Mouse (Mus musculus) lung, embryonic 15.5 days (tissue): Measurements from ENCODE around the gene Pih1d1. TPM values are rescaled to one million over a fixed set of nuclear protein-coding genes. Genes with fewer than 3 reads are reported as not detected.
"Not testable (repeated sequence)": the region's sequence is repeated elsewhere in the genome, so short reads cannot be mapped to it uniquely, and the experiment has no call there.

Source experiments
- ATAC-seq: fragments of 200-750 bp; cut with Nextera tagmentation; 2 replicates; pipeline ENCODE4 v1.8.0; 2017; ENCODE audit warnings: moderate number of reproducible peaks, borderline replicate concordance; ENCODE audit not compliant: low FRiP score, low TSS enrichment; ENCODE audit errors: extremely low read depth
- H3K27ac ChIP-seq: fragments of 300-500 bp; sonication (generic); 2 replicates; pipeline ENCODE4 v1.5.1; 2015; ENCODE audit warnings: moderate library complexity, mild to moderate bottlenecking, inconsistent platforms
- H3K27me3 ChIP-seq: fragments of 300-500 bp; sonication (generic); 2 replicates; pipeline ENCODE4 v1.6.1; 2015; ENCODE audit warnings: inconsistent platforms
- H3K36me3 ChIP-seq: fragments of 300-500 bp; sonication (generic); 2 replicates; pipeline ENCODE4 v1.6.1; 2015; ENCODE audit warnings: inconsistent platforms
- H3K4me1 ChIP-seq: fragments of 300-500 bp; sonication (generic); 2 replicates; pipeline ENCODE4 v1.6.1; 2015; ENCODE audit warnings: inconsistent platforms
- H3K4me2 ChIP-seq: fragments of 300-500 bp; sonication (generic); 2 replicates; pipeline ENCODE4 v1.6.1; 2015; ENCODE audit warnings: inconsistent platforms, mild to moderate bottlenecking, moderate library complexity
- H3K4me3 ChIP-seq: fragments of 300-500 bp; sonication (generic); 2 replicates; pipeline ENCODE4 v1.5.1; 2015; ENCODE audit warnings: mild to moderate bottlenecking, inconsistent platforms
- H3K9ac ChIP-seq: fragments of 300-500 bp; sonication (generic); 2 replicates; pipeline ENCODE4 v1.6.1; 2015; ENCODE audit warnings: inconsistent platforms
- H3K9me3 ChIP-seq: fragments of 300-500 bp; sonication (generic); 2 replicates; pipeline ENCODE4 v1.6.1; 2016; ENCODE audit warnings: inconsistent platforms
- WGBS: fragments of 180-500 bp; shearing (Covaris S2); methylation state at CpG from one replicate; pipeline ENCODE4 v1.1.7; 2015; 5-methylcytosine and 5-hydroxymethylcytosine counted together
- polyA plus RNA-seq: library from polyadenylated mRNA; unstranded; fragments of >200 nt; fragmentation: Nextera tagmentation; extraction: Ambion mirVana; gene quantifications from 2 replicates; pipeline ENCODE4 v1.2.1, GENCODE M21; 2015

The Pih1d1 gene
- polyA plus RNA-seq, 1 experiment from 2014 or later: 103 TPM

DNA sequence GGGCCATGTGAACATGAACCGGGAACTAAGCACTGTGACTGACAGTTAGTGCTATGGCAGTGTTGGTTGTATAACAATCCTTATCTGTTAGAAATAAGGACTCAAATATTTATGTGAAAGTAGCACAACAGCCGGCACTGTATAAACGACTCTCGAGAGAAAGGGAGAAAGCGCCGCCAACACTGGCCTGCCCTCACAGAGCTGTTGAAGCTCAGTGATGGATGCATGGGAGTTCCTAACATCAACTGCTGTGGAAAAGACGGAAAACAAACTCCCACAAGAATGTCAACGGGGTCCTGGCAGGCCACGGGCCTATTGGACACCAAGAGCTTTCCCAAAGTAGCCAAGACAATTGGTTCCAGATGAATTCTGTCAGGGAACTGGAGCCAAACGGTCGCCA is 2.8 kb upstream of the Pih1d1 start:
- Histone ChIP-seq H3K36me3 (0 out of 2 replicates have a peak, but pooled peaks cover 8% of the 10 kb centered on the region), H3K4me1 (peaks cover 48% of the 10 kb centered on the region), H3K9me3 (no peaks in the 10 kb centered on the region), H3K27ac (peak overlapping the region; percentile 71), H3K27me3 (no peaks in the 10 kb centered on the region), H3K9ac (no peak overlapping the region), H3K4me3 (no peak overlapping the region), H3K4me2 (no peak overlapping the region)
- ATAC-seq: peak; percentile 7; the same call in 1 of the 2 replicates
- 24% methylated on average over 11 of the region's 11 CpGs for WGBS

DNA sequence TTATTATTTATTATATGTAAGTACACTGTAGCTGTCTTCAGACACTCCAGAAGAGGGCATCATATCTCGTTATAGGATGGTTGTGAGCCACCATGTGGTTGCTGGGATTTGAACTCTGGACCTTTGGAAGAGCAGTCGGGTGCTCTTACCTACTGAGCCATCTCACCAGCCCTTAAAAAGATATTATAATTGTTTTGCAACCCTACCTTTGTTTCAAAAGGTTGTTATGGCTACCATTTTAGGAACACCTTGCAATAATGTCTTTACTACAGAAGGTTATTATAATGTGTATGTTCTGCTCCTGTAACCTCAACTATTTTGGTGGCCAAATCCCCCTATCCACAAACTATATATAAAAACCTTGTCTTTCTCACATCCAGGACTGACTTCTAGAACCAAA is 1.1 kb upstream of the Pih1d1 start:
- H3K27me3 ChIP-seq, ATAC-seq, H3K9me3 ChIP-seq, H3K9ac ChIP-seq, H3K27ac ChIP-seq, H3K4me3 ChIP-seq, H3K36me3 ChIP-seq: not testable (repeated sequence)
- Histone ChIP-seq H3K4me1 (peaks cover 48% of the 10 kb centered on the region), H3K4me2 (peak overlapping the region; percentile 83)
- 84% methylated on average over 2 of the region's 2 CpGs for WGBS

DNA sequence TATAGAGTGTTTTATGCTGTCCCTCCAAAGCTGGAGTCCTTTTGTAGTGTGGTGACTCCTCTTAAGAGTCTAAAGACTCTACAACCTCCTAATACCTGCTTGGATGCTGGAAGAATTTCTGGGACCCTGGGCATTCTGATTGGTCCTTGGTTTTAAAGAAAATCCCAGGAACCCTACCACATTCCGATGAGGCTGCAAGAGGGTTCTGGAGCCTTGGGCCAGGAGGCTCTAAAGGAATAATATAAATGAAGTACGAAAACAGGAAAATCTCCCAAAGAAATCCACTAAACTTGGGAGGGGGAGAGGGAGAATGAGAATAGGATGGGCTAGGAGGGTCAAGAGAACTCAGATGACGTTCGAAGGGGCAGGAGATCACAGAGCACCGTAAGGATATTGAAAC is 517 bp upstream of the Pih1d1 start:
- ATAC-seq: no peak
- Histone ChIP-seq H3K4me1 (peaks cover 46% of the 10 kb centered on the region), H3K9ac (peak overlapping the region; percentile 87), H3K4me3 (peak overlapping the region; percentile 87), H3K9me3 (no peaks in the 10 kb centered on the region), H3K27ac (peak overlapping the region; percentile 98), H3K27me3 (no peaks in the 10 kb centered on the region), H3K4me2 (peak overlapping the region; percentile 83), H3K36me3 (0 out of 2 replicates have a peak, but pooled peaks cover 5% of the 10 kb centered on the region)
- WGBS: under 1% methylated on average over 5 of the region's 5 CpGs

DNA sequence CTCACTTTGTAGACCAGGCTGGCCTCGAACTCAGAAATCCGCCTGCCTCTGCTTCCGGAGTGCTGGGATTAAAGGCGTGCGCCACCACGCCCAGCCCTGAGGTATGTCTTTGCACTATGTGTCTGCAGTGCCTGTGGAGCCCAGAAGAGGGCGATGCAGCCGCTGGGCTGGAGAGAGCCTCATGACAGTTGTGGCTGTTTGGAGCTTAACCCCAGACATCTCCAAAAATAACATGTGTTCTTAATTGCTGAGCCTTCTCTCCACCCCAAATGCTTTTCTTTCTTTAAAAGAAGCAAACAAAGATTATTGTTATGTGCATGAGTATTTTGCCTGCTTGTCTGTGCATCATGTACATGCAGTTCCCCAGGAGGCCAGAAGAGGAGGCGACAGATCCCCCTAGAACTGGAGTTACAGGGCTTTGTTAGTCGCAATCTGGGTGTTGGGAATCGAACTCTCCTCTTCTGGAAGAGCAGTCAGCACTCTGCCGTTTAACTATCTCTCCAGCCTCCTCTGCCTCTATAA is 951 bp downstream of the Pih1d1 start:
- Histone ChIP-seq H3K27me3 (no peaks in the 10 kb centered on the region), H3K9me3 (no peaks in the 10 kb centered on the region), H3K4me2 (peak overlapping the region; percentile 83), H3K9ac (no peak overlapping the region), H3K4me3 (peak overlapping the region; percentile 87), H3K36me3 (peaks cover 19% of the 10 kb centered on the region; the same call in 1 of the 2 replicates), H3K4me1 (peaks cover 37% of the 10 kb centered on the region), H3K27ac (peak overlapping the region; percentile 98)
- peak; percentile 1; the same call in 1 of the 2 replicates for ATAC-seq
- WGBS: 73% methylated on average over 12 of the region's 12 CpGs

DNA sequence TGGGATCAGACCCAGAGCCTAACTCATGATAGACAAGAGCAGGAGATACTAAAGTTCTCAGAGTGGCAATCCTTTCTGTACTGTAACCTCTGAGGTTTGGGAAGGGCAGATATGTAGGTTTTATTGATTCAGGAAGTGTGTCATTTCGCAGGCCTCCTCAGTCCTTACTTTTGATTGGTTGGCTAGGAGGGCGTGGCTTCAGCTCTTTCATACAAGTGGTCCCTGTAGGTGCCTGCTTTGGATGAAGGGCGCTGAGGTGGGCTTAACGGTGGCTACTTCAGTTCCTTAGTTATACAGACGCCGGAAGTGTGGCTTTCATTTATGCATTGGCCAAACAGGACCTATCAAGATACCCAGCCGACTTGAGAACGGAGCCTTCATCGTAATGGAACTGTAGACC is 1.5 kb downstream of the Pih1d1 start:
- H3K4me1 ChIP-seq: peaks cover 32% of the 10 kb centered on the region
- no peak overlapping the region for H3K4me3 ChIP-seq
- peak overlapping the region; percentile 83; the same call in 1 of the 2 replicates for H3K4me2 ChIP-seq
- no peak overlapping the region for H3K27ac ChIP-seq
- ATAC-seq: no peak
- 80% methylated on average over 9 of the region's 9 CpGs for WGBS
- peaks cover 25% of the 10 kb centered on the region; the same call in 1 of the 2 replicates for H3K36me3 ChIP-seq
- H3K27me3 ChIP-seq: no peaks in the 10 kb centered on the region
- no peak overlapping the region for H3K9ac ChIP-seq
- no peaks in the 10 kb centered on the region for H3K9me3 ChIP-seq

DNA sequence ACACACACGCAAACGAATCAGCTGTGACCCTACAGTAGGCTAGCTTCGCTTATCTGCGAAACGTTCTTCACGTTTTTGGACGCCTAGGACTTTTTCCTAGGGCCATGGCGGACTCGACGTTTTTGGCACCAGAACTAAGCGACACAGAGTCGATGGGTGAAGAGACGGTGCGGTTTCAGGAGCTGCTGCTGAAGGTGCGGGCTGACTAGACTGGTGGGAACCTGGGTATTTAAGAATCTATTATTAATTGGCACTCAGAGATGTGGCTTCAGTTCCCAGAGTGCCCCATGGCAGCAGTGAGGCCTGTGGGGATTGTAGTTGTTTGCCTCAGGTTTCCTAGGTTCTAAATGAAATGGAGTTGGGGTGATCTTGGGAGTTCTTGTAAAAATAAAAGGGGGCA is 2.1 kb downstream of the Pih1d1 start:
- no peak overlapping the region for H3K4me3 ChIP-seq
- WGBS: 89% methylated on average over 15 of the region's 15 CpGs
- H3K27me3 ChIP-seq: no peaks in the 10 kb centered on the region
- H3K9ac ChIP-seq: no peak overlapping the region
- ATAC-seq: no peak
- H3K9me3 ChIP-seq: no peaks in the 10 kb centered on the region
- peaks cover 25% of the 10 kb centered on the region for H3K4me1 ChIP-seq
- no peak overlapping the region for H3K27ac ChIP-seq
- peaks cover 25% of the 10 kb centered on the region; the same call in 1 of the 2 replicates for H3K36me3 ChIP-seq
- no peak overlapping the region for H3K4me2 ChIP-seq

DNA sequence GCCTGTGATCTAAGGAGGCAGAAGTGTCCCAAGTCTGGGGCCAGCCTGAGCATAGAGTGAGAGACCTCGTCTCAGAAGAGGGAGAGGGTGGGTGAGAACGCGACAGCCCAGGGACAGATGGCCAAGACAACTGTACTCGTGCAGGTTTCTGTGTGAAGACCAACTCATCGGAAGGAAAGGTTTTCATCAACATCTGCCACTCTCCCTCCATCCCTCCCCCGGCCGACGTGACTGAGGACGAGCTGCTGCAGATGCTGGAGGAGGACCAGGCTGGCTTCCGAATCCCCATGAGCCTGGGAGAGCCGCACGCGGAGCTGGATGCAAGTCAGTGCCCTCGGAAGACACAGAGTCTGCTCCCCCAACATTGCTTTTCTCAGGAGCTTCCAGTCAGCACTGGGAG is 3.4 kb downstream of the Pih1d1 start:
- no peak for ATAC-seq
- peaks cover 1% of the 10 kb centered on the region for H3K27me3 ChIP-seq
- peaks cover 19% of the 10 kb centered on the region for H3K4me1 ChIP-seq
- peaks cover 25% of the 10 kb centered on the region; the same call in 1 of the 2 replicates for H3K36me3 ChIP-seq
- 79% methylated on average over 14 of the region's 14 CpGs for WGBS
- H3K9me3 ChIP-seq: no peaks in the 10 kb centered on the region
- H3K27ac ChIP-seq: no peak overlapping the region
- no peak overlapping the region for H3K9ac ChIP-seq
- no peak overlapping the region for H3K4me3 ChIP-seq
- no peak overlapping the region for H3K4me2 ChIP-seq

DNA sequence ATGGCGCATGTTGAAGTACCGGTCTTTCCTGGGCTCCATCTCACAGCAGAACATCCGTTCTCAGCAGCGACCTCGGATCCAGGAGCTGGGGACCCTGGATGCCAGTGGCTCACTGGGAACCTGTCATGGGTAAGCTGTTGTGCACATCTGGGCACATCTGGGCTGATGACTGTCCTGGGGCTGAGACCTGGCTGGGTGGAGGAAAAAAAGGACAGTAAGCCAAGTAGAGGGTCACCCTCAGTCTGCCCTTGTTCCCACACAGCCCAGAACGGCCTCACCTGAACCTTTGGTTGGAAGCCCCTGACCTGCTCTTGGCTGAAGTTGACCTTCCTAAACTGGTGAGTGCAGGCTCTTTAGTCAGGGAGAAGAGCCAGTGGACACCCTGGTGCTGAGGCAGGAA is 4.9 kb downstream of the Pih1d1 start:
- Histone ChIP-seq H3K36me3 (peaks cover 25% of the 10 kb centered on the region; the same call in 1 of the 2 replicates), H3K9me3 (no peaks in the 10 kb centered on the region), H3K27me3 (peaks cover 17% of the 10 kb centered on the region), H3K4me1 (peaks cover 18% of the 10 kb centered on the region), H3K4me3 (no peak overlapping the region), H3K4me2 (no peak overlapping the region), H3K27ac (no peak overlapping the region), H3K9ac (no peak overlapping the region)
- WGBS: 91% methylated on average over 6 of the region's 6 CpGs
- ATAC-seq: no peak

DNA sequence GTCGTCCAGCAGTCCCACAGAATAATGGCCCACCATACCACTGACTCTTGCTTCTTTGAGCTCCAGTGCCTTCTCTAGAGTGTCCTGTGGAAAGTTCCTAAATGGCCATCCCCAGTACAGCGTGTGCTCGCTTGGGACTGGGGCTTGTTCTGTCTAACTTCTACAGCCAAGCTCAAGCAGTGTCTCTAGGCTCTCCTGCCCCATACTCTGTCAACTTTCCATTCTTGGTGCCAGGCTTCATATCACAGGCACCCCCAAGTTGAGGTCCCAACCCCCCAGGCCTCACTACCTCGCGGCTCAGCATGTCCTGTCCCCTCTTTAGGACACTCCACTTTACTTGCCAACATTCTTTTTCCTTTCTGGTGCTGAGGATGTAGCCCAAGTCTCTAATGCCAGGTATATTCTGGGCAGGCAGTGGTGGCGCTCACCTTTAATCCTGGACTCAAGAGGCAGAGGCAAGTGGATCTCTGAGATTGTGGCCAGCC is 6.3 kb downstream of the Pih1d1 start:
- H3K9me3 ChIP-seq: no peaks in the 10 kb centered on the region
- ATAC-seq: no peak

DNA sequence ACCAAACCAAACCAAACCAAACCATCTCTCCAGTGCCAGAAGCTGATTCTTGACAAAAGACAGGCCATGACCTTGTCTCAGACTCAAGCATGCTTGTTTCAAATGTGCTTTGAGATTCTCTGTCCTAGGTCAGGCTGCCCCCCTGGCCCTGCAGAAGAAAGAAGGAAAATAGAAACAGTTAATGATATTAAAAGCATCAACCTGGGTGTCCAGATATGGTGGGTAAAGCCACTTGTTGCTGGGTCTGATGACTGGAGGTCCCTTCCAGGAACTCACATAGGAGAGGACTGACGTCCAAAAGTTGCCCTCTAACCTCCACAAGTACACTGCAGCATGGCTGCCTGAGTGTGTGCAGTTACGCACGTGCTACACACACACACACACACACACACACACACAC is 6.8 kb downstream of the Pih1d1 start:
- no peak for ATAC-seq

More for the DNA sequence above, 6.3 kb downstream of the Pih1d1 start:
- Histone ChIP-seq H3K27me3 (peaks cover 30% of the 10 kb centered on the region), H3K4me1 (peaks cover 13% of the 10 kb centered on the region), H3K4me2 (no peak overlapping the region), H3K9ac (no peak overlapping the region), H3K27ac (no peak overlapping the region), H3K4me3 (no peak overlapping the region), H3K36me3 (peaks cover 25% of the 10 kb centered on the region; the same call in 1 of the 2 replicates)
- WGBS: 93% methylated on average over 6 of the region's 6 CpGs

DNA sequence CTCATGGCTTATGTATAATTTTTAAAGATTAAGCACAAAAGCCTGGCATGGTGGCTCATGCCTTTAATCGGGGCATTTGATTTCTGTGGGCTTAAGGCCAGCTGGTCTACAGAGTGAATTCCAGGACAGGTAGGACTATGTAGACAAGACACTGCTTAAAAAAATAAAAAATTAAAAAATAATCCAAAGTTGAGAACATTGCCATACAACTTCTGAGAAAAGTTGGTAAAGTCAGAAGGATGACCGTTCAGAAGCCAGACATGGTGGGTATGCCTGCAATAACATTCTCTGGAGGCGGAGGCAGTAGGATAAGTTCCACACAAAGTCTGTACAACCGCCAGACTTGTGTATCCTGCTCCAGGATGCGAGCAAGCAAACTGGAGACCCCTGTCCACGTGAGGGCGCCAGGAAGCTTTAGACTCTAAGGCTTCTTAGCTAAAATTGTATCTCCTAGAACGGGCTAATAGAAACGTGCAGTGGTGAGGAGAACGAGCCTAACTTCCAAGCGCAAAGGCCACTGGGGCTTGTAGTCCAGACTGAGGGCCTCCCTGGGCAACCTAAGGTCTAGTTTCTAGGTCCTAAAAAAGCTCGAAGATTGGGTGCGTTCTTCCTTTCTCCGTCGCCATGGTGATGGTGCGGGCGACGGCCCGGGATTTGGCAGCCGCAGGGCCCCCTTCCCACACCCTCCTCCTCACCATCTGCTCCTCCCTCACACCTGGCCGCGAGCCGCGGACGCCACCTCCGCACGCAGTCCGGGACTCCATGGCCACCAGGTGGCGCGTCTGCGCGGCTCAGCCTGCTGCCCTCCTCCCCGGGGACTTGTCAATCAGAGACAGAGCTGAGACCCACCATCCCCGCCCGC is 7.7 kb downstream of the Pih1d1 start:
- Histone ChIP-seq H3K9me3 (no peaks in the 10 kb centered on the region), H3K4me3 (peak overlapping the region; percentile 38), H3K9ac (no peak overlapping the region), H3K4me1 (peaks cover 10% of the 10 kb centered on the region), H3K36me3 (peaks cover 25% of the 10 kb centered on the region; the same call in 1 of the 2 replicates), H3K27ac (no peak overlapping the region), H3K27me3 (peaks cover 45% of the 10 kb centered on the region), H3K4me2 (peak overlapping the region; percentile 73)
- WGBS: 4% methylated on average over 35 of the region's 35 CpGs
- peak; percentile 89 for ATAC-seq

More for the DNA sequence above, 6.8 kb downstream of the Pih1d1 start:
- peaks cover 35% of the 10 kb centered on the region for H3K27me3 ChIP-seq
- no peak overlapping the region for H3K4me2 ChIP-seq
- peaks cover 10% of the 10 kb centered on the region for H3K4me1 ChIP-seq
- H3K4me3 ChIP-seq: no peak overlapping the region
- H3K9ac ChIP-seq: no peak overlapping the region
- H3K9me3 ChIP-seq: no peaks in the 10 kb centered on the region
- H3K36me3 ChIP-seq: peaks cover 25% of the 10 kb centered on the region; the same call in 1 of the 2 replicates
- WGBS: 86% methylated on average over 3 of the region's 3 CpGs
- H3K27ac ChIP-seq: no peak overlapping the region

DNA sequence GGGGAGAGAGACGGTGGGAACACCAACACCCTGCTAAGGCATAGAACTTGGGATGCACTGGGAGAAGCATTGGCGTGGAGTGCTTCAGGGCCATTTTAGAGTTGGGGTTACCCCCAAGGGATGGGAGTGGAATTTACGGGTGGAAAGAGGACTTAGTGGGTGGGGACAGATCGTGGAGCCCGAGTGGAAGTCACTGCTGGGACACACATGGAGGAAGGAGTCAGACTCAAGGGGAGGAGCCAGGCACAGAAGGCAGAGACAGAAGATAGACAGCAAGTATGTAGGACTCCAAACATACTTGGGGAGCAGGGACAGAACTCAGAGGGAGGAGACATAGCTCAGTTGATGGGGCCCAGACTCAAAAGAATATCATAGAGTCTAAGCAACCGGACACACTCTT is 8.4 kb downstream of the Pih1d1 start:
- ATAC-seq: peak; percentile 25; the same call in 1 of the 2 replicates
- H3K4me1 ChIP-seq: peaks cover 10% of the 10 kb centered on the region
- no peak overlapping the region for H3K9ac ChIP-seq
- no peak overlapping the region for H3K27ac ChIP-seq
- H3K27me3 ChIP-seq: peaks cover 52% of the 10 kb centered on the region
- H3K4me2 ChIP-seq: peak overlapping the region; percentile 73
- peak overlapping the region; percentile 38 for H3K4me3 ChIP-seq
- peaks cover 25% of the 10 kb centered on the region; the same call in 1 of the 2 replicates for H3K36me3 ChIP-seq
- 24% methylated on average over 6 of the region's 6 CpGs for WGBS
- H3K9me3 ChIP-seq: no peaks in the 10 kb centered on the region
